Mouse (Mus musculus) neural tube, embryonic 14.5 days (tissue): ENCODE results near the gene Olfr205. TPM values are rescaled to one million over a fixed set of nuclear protein-coding genes. Genes with fewer than 3 reads are reported as not detected.
"Not testable (repeated sequence)": the region's sequence is repeated elsewhere in the genome, so short reads cannot be mapped to it uniquely, and the experiment has no call there.

Experiments used
- ATAC-seq: fragments of 200-750 bp; cut with Nextera tagmentation; 2 replicates; pipeline ENCODE4 v1.8.0; 2017; ENCODE audit warnings: low read depth, mild to moderate bottlenecking, moderate TSS enrichment, moderate library complexity
- H3K27ac ChIP-seq: fragments of 300-500 bp; sonication (generic); 2 replicates; pipeline ENCODE4 v1.5.1; 2014; ENCODE audit warnings: low read depth, mild to moderate bottlenecking, control low read depth, low read length, moderate library complexity, mixed read lengths
- H3K27me3 ChIP-seq: fragments of 300-500 bp; sonication (generic); 2 replicates; pipeline ENCODE4 v1.6.1; 2014; ENCODE audit warnings: low read length; ENCODE audit not compliant: control insufficient read depth, insufficient read depth
- H3K36me3 ChIP-seq: fragments of 300-500 bp; sonication (generic); 2 replicates; pipeline ENCODE4 v1.6.1; 2014; ENCODE audit warnings: low read length, mixed read lengths; ENCODE audit not compliant: control insufficient read depth, insufficient read depth
- H3K4me1 ChIP-seq: fragments of 300-500 bp; sonication (generic); 2 replicates; pipeline ENCODE4 v1.6.1; 2014; ENCODE audit warnings: low read length; ENCODE audit not compliant: control insufficient read depth, insufficient read depth
- H3K4me2 ChIP-seq: fragments of 300-500 bp; sonication (generic); 2 replicates; pipeline ENCODE4 v1.6.1; 2014; ENCODE audit warnings: mild to moderate bottlenecking, low read depth, low read length, control low read depth
- H3K4me3 ChIP-seq: fragments of 300-500 bp; sonication (generic); 2 replicates; pipeline ENCODE4 v1.5.1; 2014; ENCODE audit warnings: low read depth, low read length, control low read depth, mixed read lengths
- H3K9ac ChIP-seq: fragments of 300-500 bp; sonication (generic); replicated peaks from 2 replicates; pipeline ENCODE4 v1.6.1; 2014; ENCODE audit warnings: low read depth, mild to moderate bottlenecking, control low read depth, low read length, mixed read lengths
- H3K9me3 ChIP-seq: fragments of 300-500 bp; sonication (generic); 2 replicates; pipeline ENCODE4 v1.6.1; 2016; ENCODE audit warnings: low read length; ENCODE audit not compliant: control insufficient read depth
- WGBS: fragments of 180-500 bp; shearing (Covaris S2); extraction: QIAGEN DNeasy Blood & Tissue Kit; methylation state at CpG from one replicate; pipeline ENCODE4 v1.1.7; 2014; 5-methylcytosine and 5-hydroxymethylcytosine counted together
- polyA plus RNA-seq: library from polyadenylated mRNA; unstranded; fragments of >200 nt; fragmentation: Nextera tagmentation; extraction: Ambion mirVana; gene quantifications from 2 replicates; pipeline ENCODE4 v1.2.1, GENCODE M21; 2014

Gene Olfr205
- polyA plus RNA-seq, result not detected in 2 replicates

- no peak within 1 kb of the TSS for H3K4me3 ChIP-seq
- H3K27me3 ChIP-seq, result no peaks in the 10 kb centered on the region
- H3K9me3 ChIP-seq, result no peaks in the 10 kb centered on the region
- no peak within 1 kb of the TSS for H3K9ac ChIP-seq
- no peaks in the 10 kb centered on the region for H3K36me3 ChIP-seq
- no peaks in the 10 kb centered on the region for H3K4me1 ChIP-seq
- ATAC-seq, result no peak
- no peak within 1 kb of the TSS for H3K4me2 ChIP-seq
- no peak within 1 kb of the TSS for H3K27ac ChIP-seq
Observed at GRCm38 (mm10) chr16:59331038-59331437, at the start of gene Olfr205. Olfr205 (minus strand) TSS chr16:59331138.

GRCm38 (mm10) chr16:59363893-59364292 lies 33.0 kb upstream of the Olfr205 start, which contains the start of gene Olfr209:
Olfr209 (minus strand) TSS chr16:59363993.
- no peak for ATAC-seq
- WGBS, result 89% methylated on average over 2 of the region's 2 CpGs
- no peak within 1 kb of the TSS for H3K27ac ChIP-seq

GRCm38 (mm10) chr16:59349146-59349545 lies 18.2 kb upstream of the Olfr205 start, which contains the start of gene Olfr206:
Olfr206 (minus strand) TSS chr16:59349246.
- Histone ChIP-seq H3K27me3 (no peaks in the 10 kb centered on the region), H3K9me3 (no peaks in the 10 kb centered on the region), H3K4me1 (no peaks in the 10 kb centered on the region), H3K27ac (no peak within 1 kb of the TSS), H3K4me2 (no peak within 1 kb of the TSS), H3K36me3 (no peaks in the 10 kb centered on the region), H3K9ac (no peak within 1 kb of the TSS), H3K4me3 (no peak within 1 kb of the TSS)
- ATAC-seq, result no peak
- WGBS, result 76% methylated on average over 1 of the region's 1 CpGs

More at GRCm38 (mm10) chr16:59363893-59364292, 33.0 kb upstream of the Olfr205 start, which contains the start of gene Olfr209:
- Histone ChIP-seq H3K36me3 (no peaks in the 10 kb centered on the region), H3K27me3 (no peaks in the 10 kb centered on the region), H3K4me1 (no peaks in the 10 kb centered on the region), H3K9me3 (no peaks in the 10 kb centered on the region), H3K4me3 (no peak within 1 kb of the TSS), H3K9ac (no peak within 1 kb of the TSS), H3K4me2 (no peak within 1 kb of the TSS)

- ATAC-seq, H3K9ac ChIP-seq, H3K27me3 ChIP-seq, H3K9me3 ChIP-seq, H3K4me3 ChIP-seq, H3K4me2 ChIP-seq, H3K27ac ChIP-seq, H3K4me1 ChIP-seq, H3K36me3 ChIP-seq: not testable (repeated sequence)
- WGBS, result 61% methylated on average over 1 of the region's 1 CpGs
Observed at GRCm38 (mm10) chr16:59323262-59323661, 7.7 kb downstream of the Olfr205 start.

GRCm38 (mm10) chr16:59318148-59318547 lies 12.8 kb downstream of the Olfr205 start, which contains the start of gene Olfr204:
Olfr204 (minus strand) TSS chr16:59318248.
- Histone ChIP-seq H3K4me1 (no peaks in the 10 kb centered on the region), H3K27ac (no peak within 1 kb of the TSS), H3K36me3 (no peaks in the 10 kb centered on the region), H3K4me3 (no peak within 1 kb of the TSS), H3K9me3 (no peaks in the 10 kb centered on the region), H3K9ac (no peak within 1 kb of the TSS), H3K4me2 (no peak within 1 kb of the TSS), H3K27me3 (no peaks in the 10 kb centered on the region)
- no peak for ATAC-seq

- no peak within 1 kb of the TSS for H3K9ac ChIP-seq
- no peaks in the 10 kb centered on the region for H3K4me1 ChIP-seq
- 91% methylated on average over 2 of the region's 2 CpGs for WGBS
- no peaks in the 10 kb centered on the region for H3K27me3 ChIP-seq
- ATAC-seq, result no peak
- no peak within 1 kb of the TSS for H3K4me2 ChIP-seq
- H3K9me3 ChIP-seq, result no peaks in the 10 kb centered on the region
- no peak within 1 kb of the TSS for H3K27ac ChIP-seq
- no peaks in the 10 kb centered on the region for H3K36me3 ChIP-seq
- H3K4me3 ChIP-seq, result no peak within 1 kb of the TSS
Observed at GRCm38 (mm10) chr16:59298581-59298980, 32.4 kb downstream of the Olfr205 start, which contains the start of gene Olfr203. Olfr203 (plus strand) TSS chr16:59298881.

- ATAC-seq, result not testable (repeated sequence)
Observed at GRCm38 (mm10) chr16:59287576-59287975, 43.4 kb downstream of the Olfr205 start.

GRCm38 (mm10) chr16:59286693-59287092 lies 44.2 kb downstream of the Olfr205 start, which contains the start of gene Olfr202:
Olfr202 (minus strand) TSS chr16:59286793.
- 88% methylated on average over 1 of the region's 1 CpGs for WGBS
- Histone ChIP-seq H3K9ac (no peak within 1 kb of the TSS), H3K9me3 (no peaks in the 10 kb centered on the region), H3K27ac (no peak within 1 kb of the TSS), H3K4me1 (no peaks in the 10 kb centered on the region), H3K27me3 (no peaks in the 10 kb centered on the region), H3K4me3 (no peak within 1 kb of the TSS), H3K36me3 (no peaks in the 10 kb centered on the region), H3K4me2 (no peak within 1 kb of the TSS)
- no peak for ATAC-seq

More at GRCm38 (mm10) chr16:59287576-59287975, 43.4 kb downstream of the Olfr205 start:
- not testable (repeated sequence) for H3K9ac ChIP-seq, H3K27ac ChIP-seq, H3K4me2 ChIP-seq, H3K9me3 ChIP-seq, H3K4me3 ChIP-seq, H3K27me3 ChIP-seq, H3K36me3 ChIP-seq, H3K4me1 ChIP-seq
- WGBS, result 83% methylated on average over 9 of the region's 9 CpGs

GRCm38 (mm10) chr16:59283476-59283875 lies 47.5 kb downstream of the Olfr205 start:
- Histone ChIP-seq H3K9ac (no peak overlapping the region), H3K4me2 (no peak overlapping the region), H3K4me1 (no peaks in the 10 kb centered on the region), H3K36me3 (no peaks in the 10 kb centered on the region), H3K27ac (no peak overlapping the region), H3K4me3 (no peak overlapping the region), H3K27me3 (no peaks in the 10 kb centered on the region), H3K9me3 (no peaks in the 10 kb centered on the region)
- ATAC-seq, result no peak
- WGBS, result 80% methylated on average over 1 of the region's 1 CpGs
